Mouse (Mus musculus) cerebellum, adult (tissue): ENCODE results near the gene Fjx1.
A peak's percentile ranks its signal among the peaks of the same experiment; 100 is the strongest.

Source experiments
- ATAC-seq: cut with Nextera tagmentation; 2 replicates; pipeline ENCODE4 v1.9.2; 2017; ENCODE audit warnings: mild to moderate bottlenecking, moderate library complexity, mixed read lengths; ENCODE audit not compliant: insufficient number of reproducible peaks, low FRiP score, low TSS enrichment

Fjx1 gene

DNA sequence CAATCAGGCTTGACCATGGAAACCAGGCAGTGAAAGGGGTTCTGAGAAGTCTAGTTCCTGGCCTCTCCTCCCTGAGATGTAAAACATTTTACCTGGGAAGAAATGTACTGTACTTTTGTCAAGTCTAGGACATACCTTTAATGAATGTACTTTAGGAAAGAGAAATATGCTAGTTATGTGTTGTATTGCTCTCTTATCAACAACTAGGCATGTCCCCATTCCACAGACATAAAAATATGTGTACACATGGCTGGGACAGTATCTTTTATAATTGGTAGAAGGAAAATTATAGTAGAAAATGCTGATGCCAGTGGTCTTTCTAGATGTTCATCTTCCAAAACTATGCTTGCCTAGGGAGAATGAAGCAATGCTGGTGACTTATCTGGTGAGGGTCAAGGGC is 24.3 kb downstream of the Fjx1 start:
- ATAC-seq, result no peak

DNA sequence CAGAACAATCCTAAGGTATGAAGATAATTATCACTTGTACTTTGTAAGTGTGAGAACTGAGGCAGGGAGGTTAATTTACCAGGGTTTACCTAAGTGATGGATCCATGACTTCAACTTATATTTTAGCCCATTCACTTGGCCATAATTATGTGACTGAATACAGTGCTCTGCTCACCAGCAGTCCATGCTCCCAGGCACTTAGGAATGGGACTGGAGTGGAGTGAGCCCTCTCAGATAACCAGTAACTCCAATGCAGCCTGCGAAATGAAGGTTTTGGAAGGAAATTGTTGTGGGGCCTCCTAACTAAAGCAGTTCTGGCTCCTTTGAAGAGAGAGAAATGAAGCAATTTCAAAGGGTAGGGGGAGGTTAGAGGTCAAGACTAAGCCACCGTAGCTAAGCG is 25.9 kb downstream of the Fjx1 start:
- ATAC-seq, result no peak

DNA sequence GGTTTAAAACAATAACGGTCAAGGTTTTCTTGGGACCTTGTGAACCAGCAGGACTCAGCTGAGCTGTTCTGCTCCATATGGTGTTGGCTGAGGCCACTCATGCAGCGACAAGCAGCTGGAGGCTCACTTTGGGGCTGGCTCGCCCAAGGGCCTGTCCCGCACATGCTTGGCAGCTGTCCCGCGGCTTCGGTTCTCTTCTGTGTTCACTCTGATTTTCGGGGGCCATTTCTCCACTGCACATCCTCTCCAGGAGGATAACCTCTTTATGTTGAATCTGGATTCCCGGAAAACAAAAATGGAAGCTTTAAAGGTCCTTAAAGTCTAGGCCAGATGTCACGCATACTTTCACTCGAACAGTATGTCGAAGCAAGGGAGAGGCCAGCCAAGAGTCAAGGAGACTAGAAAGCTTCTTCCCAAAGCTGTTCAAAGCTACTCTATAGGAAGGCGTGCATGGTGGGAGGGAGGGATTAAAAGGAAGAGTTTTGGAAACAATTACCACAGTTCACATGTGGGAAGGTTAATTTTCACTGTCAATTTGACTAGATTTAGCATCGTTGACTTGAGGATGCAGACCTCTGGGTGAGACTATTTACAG is 36.1 kb downstream of the Fjx1 start:
- ATAC-seq, result no peak

DNA sequence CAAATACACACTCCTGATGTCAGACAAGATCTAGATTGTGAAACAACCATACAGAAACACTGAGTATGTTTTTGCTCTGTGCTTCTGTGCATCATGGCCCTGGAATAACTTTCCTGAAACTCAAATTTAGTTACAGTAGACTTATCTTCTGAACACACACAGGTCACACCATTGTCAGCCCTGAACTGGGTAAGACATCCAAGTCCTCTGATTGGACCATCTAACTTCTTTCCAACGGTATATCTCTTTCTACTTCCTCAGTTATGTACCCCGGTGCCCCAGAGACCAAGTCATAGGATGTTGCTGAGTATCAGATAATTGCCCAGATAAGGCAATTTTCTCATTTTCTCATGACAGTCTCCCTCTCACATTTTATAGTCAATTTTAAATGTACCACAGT is 39.6 kb downstream of the Fjx1 start:
- ATAC-seq, result no peak

DNA sequence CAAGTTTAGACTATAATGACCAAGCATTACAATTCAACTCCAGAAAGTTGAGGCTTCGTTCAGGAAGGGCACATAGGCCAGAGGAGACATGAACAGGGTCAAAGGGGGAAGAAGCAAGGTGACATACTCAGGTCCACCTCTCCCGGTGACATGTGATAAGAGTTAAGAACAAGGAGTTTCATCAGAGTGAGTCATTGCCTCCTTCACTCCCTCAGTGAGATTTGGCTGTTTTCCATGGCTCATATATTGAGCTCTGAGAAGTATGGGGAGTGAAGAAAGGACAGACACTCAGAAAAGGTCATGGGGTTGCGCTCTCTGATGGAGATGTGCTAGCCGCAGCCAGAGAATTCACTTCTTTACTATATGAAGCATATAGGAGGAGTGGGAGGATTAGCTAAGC is 41.7 kb downstream of the Fjx1 start:
- no peak for ATAC-seq

DNA sequence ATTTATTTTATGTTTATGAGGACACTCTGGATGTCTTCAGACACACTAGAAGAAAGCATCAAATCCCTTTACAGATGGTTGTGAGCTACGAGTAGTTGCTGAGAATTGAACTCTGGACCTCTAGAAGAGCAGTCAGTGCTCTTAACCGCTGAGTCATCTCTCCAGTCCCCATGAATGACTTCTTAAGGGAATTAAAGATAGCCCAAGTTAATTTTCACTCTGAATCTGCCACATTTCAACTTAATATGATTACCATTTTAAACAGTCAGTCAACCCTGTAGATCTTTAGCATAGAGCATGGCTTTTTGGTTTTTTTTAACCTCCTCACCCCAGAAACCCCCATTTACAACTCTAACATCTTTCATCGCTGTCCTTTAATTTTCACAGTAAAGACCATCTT is 42.6 kb downstream of the Fjx1 start:
- ATAC-seq, result no peak

DNA sequence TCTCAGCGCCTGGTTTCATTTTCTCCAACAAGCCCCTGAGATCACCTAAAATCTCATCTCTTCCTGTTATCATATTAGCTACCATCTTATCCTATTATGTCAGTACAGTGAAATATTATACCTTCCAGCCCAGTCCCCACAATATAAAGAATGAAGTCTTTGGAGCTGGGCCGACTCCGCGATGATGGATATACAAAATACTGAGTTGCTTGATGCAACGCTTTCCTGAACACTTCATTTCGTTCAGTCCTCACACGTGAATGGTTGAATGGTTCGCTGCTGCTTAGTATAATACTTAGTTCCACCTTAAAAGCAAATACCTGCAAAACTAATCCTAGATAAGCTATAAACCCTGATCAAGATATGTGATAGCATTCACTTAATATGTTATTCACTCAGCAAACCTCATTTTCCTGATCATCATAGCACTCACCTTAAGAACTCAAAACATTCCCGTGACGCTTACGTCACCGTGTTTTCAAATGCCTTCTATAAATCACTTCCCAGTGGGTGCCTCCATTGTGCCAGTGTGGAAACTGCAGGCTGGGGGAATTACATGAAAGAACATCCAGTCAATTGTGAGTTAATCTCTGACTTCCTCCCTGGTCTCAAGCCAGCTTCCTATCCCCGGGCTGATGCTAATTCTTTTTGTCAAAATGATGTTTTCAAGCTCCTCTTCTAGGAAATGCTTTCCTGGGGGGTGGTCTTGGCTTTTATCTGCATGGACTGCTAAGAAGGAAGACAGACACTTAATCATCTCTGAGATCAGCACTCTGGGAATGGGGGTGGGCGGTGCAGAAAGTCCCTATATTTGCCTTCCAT is 44.7 kb downstream of the Fjx1 start, which contains the start of gene Trim44:
Trim44 (minus strand) TSS at position 466 of the 822 bp plus-strand sequence.
- ATAC-seq, result no peak

DNA sequence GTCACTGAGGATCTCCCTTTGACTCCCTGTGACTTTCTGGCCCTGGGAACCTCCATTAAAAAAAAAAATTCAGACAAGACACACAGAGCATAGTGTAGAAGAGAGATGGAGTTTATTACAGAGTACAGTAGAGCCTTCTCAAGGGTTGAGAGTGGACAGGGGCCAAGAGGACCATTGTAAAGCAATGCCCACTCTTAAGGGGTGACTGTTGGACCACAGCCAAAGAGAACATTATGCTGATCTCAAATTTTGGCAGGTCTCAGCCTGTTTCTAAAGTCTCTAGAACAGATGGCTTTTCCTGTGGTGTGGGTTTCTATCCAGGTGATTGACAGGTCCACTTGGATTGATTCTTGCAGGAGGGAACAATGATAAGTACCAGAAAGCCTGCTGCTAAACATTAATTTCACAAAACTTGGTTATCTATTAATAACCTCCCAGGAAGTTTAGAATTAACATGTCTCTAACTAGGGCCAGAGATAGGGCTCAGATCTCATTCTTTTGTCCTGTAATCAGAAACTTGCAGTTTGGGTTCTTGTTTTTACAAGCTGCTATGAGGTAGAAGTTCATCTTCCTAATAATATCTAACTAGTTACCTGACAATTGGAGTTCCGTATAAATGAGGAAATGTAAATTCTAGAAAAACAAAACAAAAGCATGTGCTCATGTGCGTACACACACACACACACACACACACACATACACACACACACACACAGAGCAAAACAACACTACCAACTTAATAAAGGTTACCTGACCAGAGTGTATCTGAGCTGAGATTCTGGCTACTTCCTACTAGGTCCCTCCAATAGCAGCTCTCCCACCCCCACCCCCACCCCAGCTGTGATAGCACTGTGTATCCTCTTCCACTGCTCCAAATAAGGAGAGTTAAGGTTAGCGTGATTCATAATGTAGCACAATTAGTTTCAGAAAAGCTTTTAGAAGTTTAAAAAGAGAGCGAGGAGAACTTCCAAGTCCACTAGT is 45.7 kb downstream of the Fjx1 start:
- no peak for ATAC-seq

DNA sequence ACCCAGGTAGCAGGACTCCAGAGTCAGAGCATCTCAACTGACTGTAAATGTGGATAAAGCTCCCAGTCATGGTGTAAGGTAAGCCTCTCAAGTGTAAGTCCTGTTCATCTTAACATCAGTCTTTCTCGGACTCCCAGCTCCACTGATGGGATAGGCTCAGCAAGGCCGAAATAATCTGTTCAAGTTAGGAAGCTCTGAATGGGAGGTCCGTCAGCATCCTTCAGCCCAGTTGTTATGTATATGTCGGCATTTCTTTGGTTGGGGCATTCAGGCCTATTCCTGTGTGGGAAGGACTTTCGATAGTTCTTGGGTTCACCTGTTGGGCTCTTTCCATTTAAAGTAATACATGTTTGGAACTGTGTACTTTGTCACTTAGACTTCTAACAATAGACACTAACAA is 48.3 kb downstream of the Fjx1 start:
- no peak for ATAC-seq

DNA sequence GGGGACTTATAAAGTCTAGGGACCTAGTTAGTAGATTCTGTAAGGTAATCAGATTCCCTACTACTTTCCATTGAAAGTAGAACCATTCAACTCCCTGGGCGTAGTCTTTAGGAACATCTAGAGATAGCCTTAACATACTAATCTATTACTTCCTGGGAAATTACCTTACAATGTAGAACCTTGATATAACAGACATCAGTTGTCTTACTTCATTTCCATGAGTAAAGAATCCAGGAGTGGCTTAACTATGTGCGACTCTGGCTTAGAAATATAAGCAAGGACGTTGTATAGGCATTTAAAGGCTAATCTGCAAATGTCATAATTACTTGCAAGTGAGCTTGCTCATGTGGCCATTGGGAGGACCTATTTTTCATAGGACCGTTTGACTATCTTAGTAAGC is 49.0 kb downstream of the Fjx1 start:
- ATAC-seq, result no peak

DNA sequence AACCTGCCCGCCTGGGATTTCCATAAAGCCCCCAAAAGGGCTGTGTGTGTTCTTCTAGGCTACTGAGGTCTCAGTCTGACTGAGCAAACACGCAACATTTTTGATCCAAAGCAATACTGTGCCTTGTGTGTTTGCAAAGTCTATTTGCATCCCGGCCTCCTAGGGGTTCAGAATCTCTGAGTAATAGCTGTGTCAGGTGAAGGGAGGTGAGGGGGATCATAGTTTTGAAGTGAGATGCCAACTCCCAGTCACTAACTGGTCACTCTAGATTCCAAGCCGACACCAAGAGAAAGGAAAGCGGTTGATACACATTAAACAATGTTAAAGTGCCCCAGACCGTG is 51.0 kb downstream of the Fjx1 start:
- peak; percentile 21; the same call in 1 of the 2 replicates for ATAC-seq

DNA sequence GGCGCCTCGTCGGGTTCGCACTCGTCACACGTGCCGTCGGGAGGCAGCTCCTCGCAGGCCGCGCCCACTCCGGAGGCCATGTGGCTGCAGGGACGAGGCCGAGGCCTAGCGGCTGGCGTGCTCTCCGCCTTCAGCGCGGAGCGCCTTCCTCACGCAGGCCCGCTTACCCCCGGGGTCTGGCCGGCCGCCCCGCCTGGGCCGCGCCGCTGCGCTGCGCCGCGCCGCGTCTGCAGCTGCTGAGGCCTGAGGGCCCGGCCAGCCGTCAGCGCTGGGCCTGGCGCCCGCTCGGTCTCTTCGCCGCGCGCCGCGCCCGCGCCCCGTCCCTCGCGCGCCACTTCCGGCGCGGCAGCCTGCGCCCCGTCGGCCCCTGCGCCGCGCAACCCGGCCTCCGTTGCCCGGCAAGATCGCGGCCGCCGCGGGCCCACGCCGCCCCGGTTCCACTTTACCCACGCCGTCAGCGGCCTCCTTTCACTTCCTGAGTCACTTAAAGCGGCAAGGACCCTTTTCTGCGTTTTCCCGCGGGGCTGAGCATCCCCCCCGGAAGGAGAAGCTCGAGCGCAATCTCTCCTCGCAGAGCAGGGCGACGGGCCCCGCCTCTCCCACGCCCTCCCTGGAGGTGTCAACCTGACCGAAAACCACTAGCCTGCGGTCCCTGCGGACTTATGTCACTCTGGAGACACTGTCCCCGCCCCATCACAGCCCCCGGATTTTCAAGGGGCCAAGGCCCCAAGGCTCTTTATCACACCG is 51.5 kb downstream of the Fjx1 start:
- ATAC-seq, result peak; percentile 90

DNA sequence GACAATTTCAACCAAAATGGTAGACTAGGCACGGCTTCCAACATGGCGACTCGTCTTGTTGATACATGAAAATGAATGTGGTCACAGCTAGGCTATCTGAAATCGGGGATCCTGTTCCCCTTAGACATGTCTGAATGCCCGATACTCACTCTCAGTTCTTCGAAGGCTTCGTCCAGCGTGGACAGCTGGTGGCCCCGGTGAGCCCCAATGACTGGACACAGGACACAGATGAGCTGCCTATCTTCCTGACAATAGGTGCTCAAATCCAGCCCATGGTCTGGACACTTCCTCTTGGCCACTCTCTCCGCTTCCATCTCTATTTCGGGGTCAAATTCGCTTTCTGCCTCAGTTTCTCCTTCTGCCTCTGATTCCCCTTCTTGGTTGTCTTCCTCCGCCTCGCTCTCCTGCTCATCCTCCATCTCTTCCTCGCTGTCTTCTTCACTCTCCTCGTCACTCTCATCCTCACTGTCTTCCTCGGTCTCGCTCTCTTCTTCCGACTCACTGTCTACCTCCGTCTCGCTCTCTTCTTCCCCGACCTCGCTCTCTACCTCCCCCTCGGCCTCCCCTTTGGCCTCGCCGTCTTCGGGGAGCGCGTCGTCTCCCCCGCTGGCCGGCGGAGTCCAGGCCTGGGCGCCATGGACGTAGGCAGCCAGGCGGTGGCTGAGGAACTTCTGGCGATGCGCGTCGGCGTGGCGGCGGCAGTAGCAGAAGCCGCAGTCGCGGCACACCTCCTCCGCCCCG is 52.3 kb downstream of the Fjx1 start:
- ATAC-seq, result no peak; the same call in 1 of the 2 replicates
